Mouse (Mus musculus): ENCODE measurements around the gene Ip6k1.

GRCm38 (mm10) chr9:108035331-108036156 is 33.2 kb downstream of the Ip6k1 start:
- TF ChIP-seq CTCF (IDR thresholded peaks at IDR 0.05; ENCODE audit: control insufficient read depth, insufficient read depth, insufficient read length) (no peak), CEBPB (IDR thresholded peaks at IDR 0.05; ENCODE audit: low read depth) (no peak), FOSL1 (IDR thresholded peaks at IDR 0.05; ENCODE audit: insufficient read depth, low read length, poor library complexity, severe bottlenecking) (no peak), USF1 (IDR thresholded peaks at IDR 0.05; ENCODE audit: low read depth) (no peak), MAX (IDR thresholded peaks at IDR 0.05) (no peak), MYOG (IDR thresholded peaks at IDR 0.05; ENCODE audit: control insufficient read depth, extremely low read depth, insufficient read length) (no peak), MYOD1 (IDR thresholded peaks at IDR 0.05; ENCODE audit: control insufficient read depth, insufficient read length, low read depth) (no peak)

Measured in C2C12 (cell line).